Mouse (Mus musculus) liver, embryonic 12.5 days (tissue): ENCODE measurements around the gene Grap. TPM values are rescaled to one million over a fixed set of nuclear protein-coding genes. Genes with fewer than 3 reads are reported as not detected.

Source experiments
- ATAC-seq: fragments of 200-750 bp; cut with Nextera tagmentation; 2 replicates; pipeline ENCODE4 v1.8.0; 2017; ENCODE audit warnings: moderate number of reproducible peaks, mild to moderate bottlenecking, moderate library complexity
- H3K27ac ChIP-seq: fragments of 300-500 bp; sonication (generic); 2 replicates; pipeline ENCODE4 v1.5.1; 2016; ENCODE audit warnings: mild to moderate bottlenecking
- H3K27me3 ChIP-seq: fragments of 300-500 bp; sonication (generic); replicated peaks from 2 replicates; pipeline ENCODE4 v1.6.1; 2016; ENCODE audit warnings: mild to moderate bottlenecking, moderate library complexity
- H3K36me3 ChIP-seq: fragments of 300-500 bp; sonication (generic); 2 replicates; pipeline ENCODE4 v1.6.1; 2016; ENCODE audit warnings: mild to moderate bottlenecking, moderate library complexity
- H3K4me1 ChIP-seq: fragments of 300-500 bp; sonication (generic); 2 replicates; pipeline ENCODE4 v1.6.1; 2016
- H3K4me2 ChIP-seq: fragments of 300-500 bp; sonication (generic); 2 replicates; pipeline ENCODE4 v1.6.1; 2016; ENCODE audit warnings: mild to moderate bottlenecking, moderate library complexity
- H3K4me3 ChIP-seq: fragments of 300-500 bp; sonication (generic); 2 replicates; pipeline ENCODE4 v1.5.1; 2016; ENCODE audit warnings: mild to moderate bottlenecking, moderate library complexity
- H3K9ac ChIP-seq: fragments of 300-500 bp; sonication (generic); 2 replicates; pipeline ENCODE4 v1.6.1; 2016; ENCODE audit warnings: mild to moderate bottlenecking, moderate library complexity
- H3K9me3 ChIP-seq: fragments of 300-500 bp; sonication (generic); replicated peaks from 2 replicates; pipeline ENCODE4 v1.6.1; 2016; ENCODE audit warnings: mild to moderate bottlenecking, moderate library complexity
- WGBS: fragments of 180-500 bp; shearing (Covaris S2); methylation state at CpG from one replicate; pipeline ENCODE4 v1.1.7; 2016; ENCODE audit not compliant: insufficient replicate concordance; 5-methylcytosine and 5-hydroxymethylcytosine counted together
- polyA plus RNA-seq: library from polyadenylated mRNA; unstranded; fragments of >200 nt; fragmentation: Nextera tagmentation; extraction: Ambion mirVana; gene quantifications from 2 replicates; pipeline ENCODE4 v1.2.1, GENCODE M21; 2016

Grap gene
- polyA plus RNA-seq, 1 experiment from 2014 or later: 8.8 TPM

GRCm38 (mm10) chr11:61720636-61721035 lies 67.6 kb downstream of the Grap start, which contains the start of gene Slc5a10:
Slc5a10 (minus strand) TSS chr11:61720826.
- 72% methylated on average over 3 of the region's 3 CpGs for WGBS
- Histone ChIP-seq H3K9ac (no peak within 1 kb of the TSS), H3K27me3 (peaks cover 4% of the 10 kb centered on the region; the same call in 1 of the 2 replicates), H3K9me3 (no peaks in the 10 kb centered on the region), H3K27ac (no peak within 1 kb of the TSS), H3K36me3 (no peaks in the 10 kb centered on the region), H3K4me1 (no peaks in the 10 kb centered on the region), H3K4me2 (no peak within 1 kb of the TSS), H3K4me3 (no peak within 1 kb of the TSS)
- ATAC-seq: no peak

GRCm38 (mm10) chr11:61722077-61722476 lies 69.0 kb downstream of the Grap start:
- H3K4me1 ChIP-seq: no peaks in the 10 kb centered on the region
- H3K27me3 ChIP-seq: no peaks in the 10 kb centered on the region; the same call in 1 of the 2 replicates
- ATAC-seq: no peak
- H3K9me3 ChIP-seq: no peaks in the 10 kb centered on the region
- WGBS: 66% methylated on average over 5 of the region's 5 CpGs
- H3K4me3 ChIP-seq: no peak overlapping the region
- no peak overlapping the region for H3K9ac ChIP-seq
- no peak overlapping the region for H3K27ac ChIP-seq
- H3K4me2 ChIP-seq: no peak overlapping the region
- no peaks in the 10 kb centered on the region for H3K36me3 ChIP-seq

Other genes with a start within 250 kb of the Grap start
- 0.13 and 0.14 TPM in 2 replicates for gene Rnf112, start 199.1 kb upstream of the Grap start, polyA plus RNA-seq
- gene Mfap4, start 167.8 kb upstream of the Grap start, polyA plus RNA-seq: 11.0 and 16.3 TPM in 2 replicates
- gene Mapk7, start 158.9 kb upstream of the Grap start, polyA plus RNA-seq: 12.9 and 14.8 TPM in 2 replicates
- gene B9d1, start 148.1 kb upstream of the Grap start, polyA plus RNA-seq: 4.8 TPM in 2 replicates
- 5.2 and 6.2 TPM in 2 replicates for gene Epn2, start 73.6 kb upstream of the Grap start, polyA plus RNA-seq
- 8.2 and 8.5 TPM in 2 replicates for gene Fam83g, start 30.8 kb downstream of the Grap start, polyA plus RNA-seq
- gene Slc5a10, start 67.6 kb downstream of the Grap start, polyA plus RNA-seq: not detected in 2 replicates
- gene Prpsap2, start 108.8 kb downstream of the Grap start, polyA plus RNA-seq: 10.9 and 12.1 TPM in 2 replicates
- 4.9 and 5.1 TPM in 2 replicates for gene Ulk2, start 201.8 kb downstream of the Grap start, polyA plus RNA-seq